Mouse (Mus musculus): Measurements from ENCODE around the gene Il5.

GRCm38 (mm10) chr11:53706236-53706933 lies 14.2 kb upstream of the Il5 start:
- TF ChIP-seq CTCF (IDR thresholded peaks at IDR 0.05; ENCODE audit: low read depth) (no peak), EP300 (IDR thresholded peaks at IDR 0.05; ENCODE audit: low read depth) (no peak)

All from liver, postnatal 0 days (tissue).